Mouse (Mus musculus): ENCODE data around the gene Mpp2.

The Mpp2 gene

GRCm38 (mm10) chr11:102010140-102010539 is 78.2 kb downstream of the Mpp2 start:
- DNase-seq (ENCODE audit: low read depth, low spot score), result peak; percentile 59

DNA sequence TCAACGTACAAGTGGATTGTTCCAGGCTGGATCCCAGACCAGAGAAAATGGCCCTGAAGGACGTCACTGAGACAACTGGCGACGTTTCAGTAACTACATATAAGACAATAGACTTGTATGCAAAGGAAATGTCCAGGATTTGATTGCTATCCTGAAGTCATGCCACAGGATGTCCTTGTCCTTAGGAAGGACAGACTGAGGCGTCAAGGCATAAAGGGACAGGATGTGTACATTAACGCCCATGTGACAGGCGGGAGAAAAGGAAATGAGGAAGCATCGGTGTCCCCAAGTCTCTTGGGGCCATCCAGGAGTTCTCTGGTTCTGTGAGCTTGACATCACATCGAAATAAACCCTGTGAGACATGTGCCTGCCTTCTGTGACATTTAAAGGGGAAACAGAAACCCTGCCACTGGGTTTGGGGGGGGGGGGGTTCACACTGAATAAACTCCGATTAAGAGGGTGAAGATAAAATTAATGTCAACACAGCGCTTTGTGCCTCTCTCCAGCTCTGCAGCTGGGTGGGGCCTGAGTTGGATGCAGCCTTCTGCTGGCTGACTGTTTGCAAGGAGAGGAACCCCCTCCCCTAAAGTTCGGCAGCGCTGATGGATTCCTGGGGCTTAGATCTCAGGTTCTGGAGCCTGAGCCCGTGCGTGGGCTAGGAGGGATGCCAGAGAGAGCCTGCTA is 79.2 kb downstream of the Mpp2 start:
- no peak for DNase-seq (ENCODE audit: low read depth, low spot score)

DNA sequence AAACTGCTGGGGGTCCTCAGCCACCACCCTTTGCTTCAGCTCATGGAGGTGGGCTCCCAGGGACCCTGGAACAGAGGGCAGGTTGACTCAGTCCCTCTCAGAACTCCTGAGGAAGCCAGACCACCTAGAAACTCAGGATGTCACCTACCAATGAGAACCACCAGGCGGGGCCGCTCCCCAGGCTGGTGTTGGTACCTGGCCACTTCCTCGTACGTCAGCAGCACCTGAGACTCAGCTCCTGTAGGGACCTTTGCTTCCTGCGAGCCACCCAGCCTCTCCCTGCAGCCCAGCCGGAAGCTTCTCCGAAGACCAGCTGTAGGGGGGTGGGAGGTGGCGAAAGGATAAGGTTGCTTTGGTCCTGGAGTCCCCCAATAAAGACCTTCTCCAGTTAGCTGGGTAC is 79.9 kb downstream of the Mpp2 start:
- DNase-seq (ENCODE audit: low read depth, low spot score), result no peak
